Mouse (Mus musculus) gonadal fat pad, adult 2 months (tissue): ENCODE data around the gene Crlf2. TPM values are rescaled to one million over a fixed set of nuclear protein-coding genes. Genes with fewer than 3 reads are reported as not detected.

Experiments used
- DNase-seq: peaks from one replicate; pipeline ENCODE4 v3.0.0-alpha.2; 2012; ENCODE audit warnings: low read depth
- polyA plus RNA-seq: library from polyadenylated mRNA; depleted of rRNA; stranded (reverse); fragments of >200 nt; gene quantifications from 2 replicates; pipeline ENCODE4 v1.2.3, GENCODE M21; 2012; rRNA removed

Gene Crlf2
- polyA plus RNA-seq, 1 experiment, result 20.2 TPM

- DNase-seq, result no peak
These were observed 10.1 kb downstream of the Crlf2 start for GRCm38 (mm10) chr5:109548712-109549111.

- DNase-seq, result no peak
These were observed 11.7 kb downstream of the Crlf2 start for GRCm38 (mm10) chr5:109547112-109547511.

GRCm38 (mm10) chr5:109509679-109510078 is 49.1 kb downstream of the Crlf2 start:
- no peak for DNase-seq

- DNase-seq, result peak; percentile 10
These were observed 52.1 kb downstream of the Crlf2 start for GRCm38 (mm10) chr5:109506729-109507128.

Other genes with a start within 250 kb of the Crlf2 start
- gene Vmn2r16, start 228.8 kb downstream of the Crlf2 start, polyA plus RNA-seq, result not detected in 2 replicates
- gene Vmn2r17, start 139.3 kb downstream of the Crlf2 start, polyA plus RNA-seq, result not detected in 2 replicates
- gene 5430403G16Rik, start 132.0 kb upstream of the Crlf2 start, polyA plus RNA-seq, result 0.19 and 0.27 TPM in 2 replicates
- 2.3 and 4.3 TPM in 2 replicates for gene 4930522L14Rik, start 192.9 kb upstream of the Crlf2 start, polyA plus RNA-seq